Mouse (Mus musculus) liver, embryonic 13.5 days (tissue): ENCODE data around the gene Utp14a. TPM values are rescaled to one million over a fixed set of nuclear protein-coding genes. Genes with fewer than 3 reads are reported as not detected.
"Not testable (repeated sequence)": the region's sequence is repeated elsewhere in the genome, so short reads cannot be mapped to it uniquely, and the experiment has no call there.

Source experiments
- ATAC-seq: fragments of 200-750 bp; cut with Nextera tagmentation; 2 replicates; pipeline ENCODE4 v1.8.0; 2017; ENCODE audit warnings: low read depth, mild to moderate bottlenecking, moderate number of reproducible peaks, moderate library complexity
- DNase-seq: peaks from one replicate; pipeline ENCODE4 v3.0.0; 2022
- H3K27ac ChIP-seq: fragments of 300-500 bp; sonication (generic); 2 replicates; pipeline ENCODE4 v1.5.1; 2015; ENCODE audit warnings: moderate library complexity, mild to moderate bottlenecking, inconsistent platforms
- H3K27me3 ChIP-seq: fragments of 300-500 bp; sonication (generic); 2 replicates; pipeline ENCODE4 v1.6.1; 2015; ENCODE audit warnings: mild to moderate bottlenecking, inconsistent platforms
- H3K36me3 ChIP-seq: fragments of 300-500 bp; sonication (generic); 2 replicates; pipeline ENCODE4 v1.6.1; 2015; ENCODE audit warnings: mild to moderate bottlenecking, inconsistent platforms
- H3K4me1 ChIP-seq: fragments of 300-500 bp; sonication (generic); replicated peaks from 2 replicates; pipeline ENCODE4 v1.6.1; 2015; ENCODE audit warnings: inconsistent platforms
- H3K4me2 ChIP-seq: fragments of 300-500 bp; sonication (generic); 2 replicates; pipeline ENCODE4 v1.6.1; 2015; ENCODE audit warnings: inconsistent platforms, mild to moderate bottlenecking, moderate library complexity
- H3K4me3 ChIP-seq: fragments of 300-500 bp; sonication (generic); replicated peaks from 2 replicates; pipeline ENCODE4 v1.5.1; 2015; ENCODE audit warnings: mild to moderate bottlenecking, inconsistent platforms
- H3K9ac ChIP-seq: fragments of 300-500 bp; sonication (generic); 2 replicates; pipeline ENCODE4 v1.6.1; 2015; ENCODE audit warnings: mild to moderate bottlenecking, inconsistent platforms
- H3K9me3 ChIP-seq: fragments of 300-500 bp; sonication (generic); replicated peaks from 2 replicates; pipeline ENCODE4 v1.6.1; 2016; ENCODE audit warnings: inconsistent platforms
- WGBS: fragments of 180-500 bp; shearing (Covaris S2); methylation state at CpG from one replicate; pipeline ENCODE4 v1.1.7; 2015; ENCODE audit not compliant: insufficient replicate concordance; 5-methylcytosine and 5-hydroxymethylcytosine counted together
- polyA plus RNA-seq: library from polyadenylated mRNA; unstranded; fragments of >200 nt; fragmentation: Nextera tagmentation; extraction: Ambion mirVana; gene quantifications from 2 replicates; pipeline ENCODE4 v1.2.1, GENCODE M21; 2015

Gene Utp14a
- polyA plus RNA-seq: 16.6 and 21.6 TPM in 2 replicates

- Histone ChIP-seq H3K9me3 (no peaks in the 10 kb centered on the region), H3K9ac (peak within 1 kb of the TSS; percentile 71), H3K27me3 (no peaks in the 10 kb centered on the region), H3K4me1 (peaks cover 10% of the 10 kb centered on the region), H3K4me2 (peak within 1 kb of the TSS; percentile 77), H3K4me3 (peak within 1 kb of the TSS; percentile 68), H3K27ac (peak within 1 kb of the TSS; percentile 86), H3K36me3 (peaks cover 11% of the 10 kb centered on the region)
- 8% methylated on average over 33 of the region's 33 CpGs for WGBS
- ATAC-seq (peak; percentile 98), DNase-seq (peak; percentile 92)
Observed at GRCm38 (mm10) chrX:48256468-48257007, at the start of gene Utp14a. Utp14a (plus strand) TSS chrX:48256862.

- H3K27me3 ChIP-seq: no peaks in the 10 kb centered on the region
- peak; percentile 73 for ATAC-seq
- H3K4me2 ChIP-seq: peak overlapping the region; percentile 76
- H3K9ac ChIP-seq: peak overlapping the region; percentile 79
- WGBS: 6% methylated on average over 36 of the region's 36 CpGs
- DNase-seq: peak; percentile 18
- no peaks in the 10 kb centered on the region for H3K36me3 ChIP-seq
- peak overlapping the region; percentile 72 for H3K4me3 ChIP-seq
- peaks cover 14% of the 10 kb centered on the region; the same call in 1 of the 2 replicates for H3K4me1 ChIP-seq
- H3K27ac ChIP-seq: peak overlapping the region; percentile 59
- no peaks in the 10 kb centered on the region for H3K9me3 ChIP-seq
Observed at GRCm38 (mm10) chrX:48207761-48208487, 48.7 kb upstream of the Utp14a start.

- H3K4me3 ChIP-seq: peak within 1 kb of the TSS; percentile 72
- H3K27ac ChIP-seq: peak within 1 kb of the TSS; percentile 69
- H3K9ac ChIP-seq: peak within 1 kb of the TSS; percentile 79
- no peaks in the 10 kb centered on the region for H3K27me3 ChIP-seq
- H3K4me1 ChIP-seq: peaks cover 14% of the 10 kb centered on the region; the same call in 1 of the 2 replicates
- 10% methylated on average over 34 of the region's 34 CpGs for WGBS
- H3K9me3 ChIP-seq: no peaks in the 10 kb centered on the region
- H3K36me3 ChIP-seq: no peaks in the 10 kb centered on the region
- DNase-seq: peak; percentile 81
- H3K4me2 ChIP-seq: peak within 1 kb of the TSS; percentile 76
- ATAC-seq: peak; percentile 99
Observed at GRCm38 (mm10) chrX:48208519-48209185, 48.0 kb upstream of the Utp14a start, which contains the start of gene Zdhhc9. Zdhhc9 (minus strand) TSS chrX:48208878.

- H3K4me1 ChIP-seq, DNase-seq, H3K4me2 ChIP-seq, H3K36me3 ChIP-seq, H3K27ac ChIP-seq, ATAC-seq, H3K9me3 ChIP-seq, H3K4me3 ChIP-seq, H3K9ac ChIP-seq, H3K27me3 ChIP-seq: not testable (repeated sequence)
- 67% methylated on average over 4 of the region's 4 CpGs for WGBS
Observed at GRCm38 (mm10) chrX:48209746-48210145, 46.9 kb upstream of the Utp14a start.

- H3K4me3 ChIP-seq: no peak overlapping the region
- H3K4me2 ChIP-seq: no peak overlapping the region
- H3K27me3 ChIP-seq: no peaks in the 10 kb centered on the region
- DNase-seq (no peak), ATAC-seq (no peak)
- no peaks in the 10 kb centered on the region for H3K36me3 ChIP-seq
- no peak overlapping the region for H3K27ac ChIP-seq
- WGBS: 65% methylated on average over 5 of the region's 5 CpGs
- no peaks in the 10 kb centered on the region for H3K9me3 ChIP-seq
- H3K4me1 ChIP-seq: no peaks in the 10 kb centered on the region
- no peak overlapping the region for H3K9ac ChIP-seq
Observed at GRCm38 (mm10) chrX:48219468-48219867, 37.2 kb upstream of the Utp14a start.

- no peaks in the 10 kb centered on the region for H3K9me3 ChIP-seq
- no peak overlapping the region for H3K9ac ChIP-seq
- H3K36me3 ChIP-seq: no peaks in the 10 kb centered on the region
- WGBS: 73% methylated on average over 7 of the region's 7 CpGs
- no peaks in the 10 kb centered on the region for H3K4me1 ChIP-seq
- no peak overlapping the region for H3K4me2 ChIP-seq
- no peak overlapping the region for H3K27ac ChIP-seq
- no peak overlapping the region for H3K4me3 ChIP-seq
- no peaks in the 10 kb centered on the region for H3K27me3 ChIP-seq
- DNase-seq: no peak
- ATAC-seq: no peak
Observed at GRCm38 (mm10) chrX:48222706-48223105, 34.0 kb upstream of the Utp14a start.

GRCm38 (mm10) chrX:48226225-48226624 lies 30.4 kb upstream of the Utp14a start:
- no peak for ATAC-seq
- no peaks in the 10 kb centered on the region for H3K36me3 ChIP-seq
- WGBS: 54% methylated on average over 7 of the region's 7 CpGs

GRCm38 (mm10) chrX:48234417-48234816 lies 22.2 kb upstream of the Utp14a start:
- H3K4me1 ChIP-seq: peaks cover 13% of the 10 kb centered on the region
- no peaks in the 10 kb centered on the region for H3K36me3 ChIP-seq
- no peak overlapping the region for H3K4me3 ChIP-seq
- 0 out of 2 replicates have a peak overlapping the region, but pooled peaks have one; percentile 24 for H3K4me2 ChIP-seq
- H3K27ac ChIP-seq: no peak overlapping the region
- no peak overlapping the region for H3K9ac ChIP-seq
- H3K27me3 ChIP-seq: no peaks in the 10 kb centered on the region
- ATAC-seq: peak; percentile 76
- H3K9me3 ChIP-seq: no peaks in the 10 kb centered on the region
- WGBS: 23% methylated on average over 7 of the region's 7 CpGs
- peak; percentile 8 for DNase-seq

More at GRCm38 (mm10) chrX:48226225-48226624, 30.4 kb upstream of the Utp14a start:
- no peaks in the 10 kb centered on the region for H3K4me1 ChIP-seq
- no peak overlapping the region for H3K27ac ChIP-seq
- H3K9me3 ChIP-seq: no peaks in the 10 kb centered on the region
- H3K27me3 ChIP-seq: no peaks in the 10 kb centered on the region
- H3K4me2 ChIP-seq: no peak overlapping the region
- H3K4me3 ChIP-seq: no peak overlapping the region
- DNase-seq: no peak
- H3K9ac ChIP-seq: no peak overlapping the region

GRCm38 (mm10) chrX:48255830-48256428 lies 733 bp upstream of the Utp14a start:
- 13% methylated on average over 18 of the region's 18 CpGs for WGBS

GRCm38 (mm10) chrX:48257011-48257410 lies 349 bp downstream of the Utp14a start:
- DNase-seq: no peak

More at GRCm38 (mm10) chrX:48255830-48256428, 733 bp upstream of the Utp14a start:
- peak overlapping the region; percentile 70 for H3K9ac ChIP-seq
- peak; percentile 2 for DNase-seq
- no peaks in the 10 kb centered on the region for H3K27me3 ChIP-seq
- ATAC-seq: peak; percentile 71
- peaks cover 10% of the 10 kb centered on the region for H3K4me1 ChIP-seq
- no peaks in the 10 kb centered on the region for H3K9me3 ChIP-seq
- peak overlapping the region; percentile 68 for H3K4me3 ChIP-seq
- H3K36me3 ChIP-seq: peaks cover 9% of the 10 kb centered on the region; the same call in 1 of the 2 replicates
- peak overlapping the region; percentile 86 for H3K27ac ChIP-seq
- peak overlapping the region; percentile 77 for H3K4me2 ChIP-seq

GRCm38 (mm10) chrX:48271671-48272070 lies 15.0 kb downstream of the Utp14a start:
- no peak for ATAC-seq
- no peak overlapping the region for H3K27ac ChIP-seq
- no peak overlapping the region for H3K9ac ChIP-seq
- DNase-seq: no peak
- H3K4me2 ChIP-seq: no peak overlapping the region
- WGBS: 78% methylated on average over 4 of the region's 4 CpGs
- H3K4me1 ChIP-seq: no peaks in the 10 kb centered on the region
- H3K9me3 ChIP-seq: no peaks in the 10 kb centered on the region
- H3K36me3 ChIP-seq: peaks cover 49% of the 10 kb centered on the region
- no peak overlapping the region for H3K4me3 ChIP-seq
- H3K27me3 ChIP-seq: no peaks in the 10 kb centered on the region

More at GRCm38 (mm10) chrX:48257011-48257410, 349 bp downstream of the Utp14a start:
- H3K4me1 ChIP-seq: peaks cover 10% of the 10 kb centered on the region
- no peak for ATAC-seq
- H3K27ac ChIP-seq: peak overlapping the region; percentile 50
- H3K9ac ChIP-seq: peak overlapping the region; percentile 71
- H3K36me3 ChIP-seq: peaks cover 16% of the 10 kb centered on the region
- no peaks in the 10 kb centered on the region for H3K27me3 ChIP-seq
- H3K9me3 ChIP-seq: no peaks in the 10 kb centered on the region
- H3K4me2 ChIP-seq: peak overlapping the region; percentile 66
- 8% methylated on average over 16 of the region's 16 CpGs for WGBS
- H3K4me3 ChIP-seq: peak overlapping the region; percentile 68
